Mouse (Mus musculus) kidney, embryonic 15.5 days (tissue): ENCODE measurements at regions not wholly inside any gene's neighbourhood (a gene's known extent, or its start where the extent isn't known, plus 50 kb on each side); places are given as distances from the start of the nearest gene placed in this dataset.

Experiments used
- ATAC-seq: fragments of 200-750 bp; cut with Nextera tagmentation; replicated peaks from 2 replicates; pipeline ENCODE4 v1.8.0; 2017; ENCODE audit warnings: moderate TSS enrichment; ENCODE audit not compliant: low FRiP score
- H3K27ac ChIP-seq: fragments of 300-500 bp; sonication (generic); 2 replicates; pipeline ENCODE4 v1.5.1; 2015; ENCODE audit warnings: mild to moderate bottlenecking, inconsistent platforms
- H3K27me3 ChIP-seq: fragments of 300-500 bp; sonication (generic); 2 replicates; pipeline ENCODE4 v1.6.1; 2015; ENCODE audit warnings: inconsistent platforms
- H3K36me3 ChIP-seq: fragments of 300-500 bp; sonication (generic); 2 replicates; pipeline ENCODE4 v1.6.1; 2015; ENCODE audit warnings: inconsistent platforms
- H3K4me1 ChIP-seq: fragments of 300-500 bp; sonication (generic); 2 replicates; pipeline ENCODE4 v1.6.1; 2015; ENCODE audit warnings: inconsistent platforms
- H3K4me2 ChIP-seq: fragments of 300-500 bp; sonication (generic); 2 replicates; pipeline ENCODE4 v1.6.1; 2015; ENCODE audit warnings: moderate library complexity, mild to moderate bottlenecking, inconsistent platforms
- H3K4me3 ChIP-seq: fragments of 300-500 bp; sonication (generic); replicated peaks from 2 replicates; pipeline ENCODE4 v1.5.1; 2015; ENCODE audit warnings: mild to moderate bottlenecking, inconsistent platforms
- H3K9ac ChIP-seq: fragments of 300-500 bp; sonication (generic); 2 replicates; pipeline ENCODE4 v1.6.1; 2015; ENCODE audit warnings: mild to moderate bottlenecking, inconsistent platforms
- H3K9me3 ChIP-seq: fragments of 300-500 bp; sonication (generic); replicated peaks from 2 replicates; pipeline ENCODE4 v1.6.1; 2016; ENCODE audit warnings: inconsistent platforms
- WGBS: fragments of 180-500 bp; shearing (Covaris S2); methylation state at CpG from one replicate; pipeline ENCODE4 v1.1.7; 2015; ENCODE audit warnings: mixed read lengths; 5-methylcytosine and 5-hydroxymethylcytosine counted together

- 0 out of 2 replicates have a peak, but pooled peaks cover 1% of the 10 kb centered on the region for H3K27me3 ChIP-seq
- no peaks in the 10 kb centered on the region for H3K36me3 ChIP-seq
- H3K27ac ChIP-seq, result no peak overlapping the region
- ATAC-seq, result no peak
- H3K9me3 ChIP-seq, result no peaks in the 10 kb centered on the region
- H3K4me3 ChIP-seq, result no peak overlapping the region
- H3K4me1 ChIP-seq, result no peaks in the 10 kb centered on the region
- H3K9ac ChIP-seq, result no peak overlapping the region
- no peak overlapping the region for H3K4me2 ChIP-seq
- 57% methylated on average over 2 of the region's 2 CpGs for WGBS
Observed at GRCm38 (mm10) chr19:14390914-14391313, 206.9 kb downstream of the Tle4 start.
